ENCODE assay signal across 13 mouse cellular contexts in genomic region chr1:119253371-119253851, GRCm38 (mm10).
DNase-seq lines count a peak whose midpoint lies in the region; ATAC-seq lines count a peak whose summit lies in the region.
"Had no signal": no experiment of that assay in that cellular context is flagged by ENCODE, and none has a peak within 500 bp of the region (broad histone marks: within the 10 kb centered on the region; RNA-seq: fewer than 3 reads in every experiment).

No protein-coding gene starts in this region.

- no peak overlapping the region for H3K9ac ChIP-seq in kidney, embryonic 14.5 days (ENCODE audit: low read depth, low read length)
- no peak overlapping the region for H3K9ac ChIP-seq in lung, embryonic 15.5 days
- no peak overlapping the region for H3K9ac ChIP-seq in liver, embryonic 12.5 days
- H3K9ac ChIP-seq: hindbrain, embryonic 12.5 days had no signal

- H3K27me3 ChIP-seq in kidney, embryonic 14.5 days (ENCODE audit: control insufficient read depth, insufficient read depth, low read length): no peaks in the 10 kb centered on the region; the same call in 1 of the 2 replicates
- no peaks in the 10 kb centered on the region for H3K27me3 ChIP-seq in lung, embryonic 15.5 days
- no peaks in the 10 kb centered on the region for H3K27me3 ChIP-seq in liver, embryonic 12.5 days (replicated peaks)

- H3K4me2 ChIP-seq in kidney, embryonic 14.5 days (replicated peaks; ENCODE audit: low read depth, low read length): no peak overlapping the region
- no peak overlapping the region for H3K4me2 ChIP-seq in lung, embryonic 15.5 days
- H3K4me2 ChIP-seq in liver, embryonic 12.5 days: no peak overlapping the region
- H3K4me2 ChIP-seq: hindbrain, embryonic 12.5 days had no signal

- no peaks in the 10 kb centered on the region for H3K9me3 ChIP-seq in kidney, embryonic 14.5 days (ENCODE audit: control insufficient read depth, low read length)
- H3K9me3 ChIP-seq in lung, embryonic 15.5 days: no peaks in the 10 kb centered on the region
- no peaks in the 10 kb centered on the region for H3K9me3 ChIP-seq in liver, embryonic 12.5 days (replicated peaks)
- H3K9me3 ChIP-seq: hindbrain, embryonic 12.5 days; limb, embryonic 10.5 days had no signal

- no peaks in the 10 kb centered on the region for H3K36me3 ChIP-seq in kidney, embryonic 14.5 days (ENCODE audit: control insufficient read depth, insufficient read depth, low read length)
- H3K36me3 ChIP-seq in lung, embryonic 15.5 days: no peaks in the 10 kb centered on the region
- H3K36me3 ChIP-seq in liver, embryonic 12.5 days: no peaks in the 10 kb centered on the region
- H3K36me3 ChIP-seq: hindbrain, embryonic 12.5 days; limb, embryonic 10.5 days had no signal

- no peaks in the 10 kb centered on the region for H3K4me1 ChIP-seq in kidney, embryonic 14.5 days (ENCODE audit: control insufficient read depth, insufficient read depth, low read length)
- peaks cover 4% of the 10 kb centered on the region; the same call in 1 of the 2 replicates for H3K4me1 ChIP-seq in brown adipose tissue, adult 24 weeks (ENCODE audit: control insufficient read depth, insufficient read depth, insufficient read length, low read length)
- H3K4me1 ChIP-seq in lung, embryonic 15.5 days: 0 out of 2 replicates have a peak, but pooled peaks cover 5% of the 10 kb centered on the region
- no peaks in the 10 kb centered on the region for H3K4me1 ChIP-seq in liver, embryonic 12.5 days
- H3K4me1 ChIP-seq: limb, embryonic 10.5 days had no signal

- no peak for DNase-seq in kidney, adult 18-20 months
- peak; percentile 29 for DNase-seq in adrenal gland, adult 8-10 months
- no peak for DNase-seq in cerebellum, postnatal 10 days
- DNase-seq: cerebellum, postnatal 14 days; right cerebral cortex, postnatal 4 days had no signal

- H3K4me3 ChIP-seq in kidney, embryonic 14.5 days (ENCODE audit: low read length): no peak overlapping the region
- H3K4me3 ChIP-seq in brown adipose tissue, adult 24 weeks (ENCODE audit: insufficient read depth, low read depth, low read length): no peak overlapping the region
- no peak overlapping the region for H3K4me3 ChIP-seq in lung, embryonic 15.5 days
- no peak overlapping the region for H3K4me3 ChIP-seq in liver, embryonic 12.5 days
- H3K4me3 ChIP-seq: hindbrain, embryonic 12.5 days; limb, embryonic 10.5 days had no signal

- H3K27ac ChIP-seq in kidney, embryonic 14.5 days (ENCODE audit: low read depth, low read length): no peak overlapping the region
- peak overlapping the region; percentile 27; the same call in 1 of the 2 replicates for H3K27ac ChIP-seq in brown adipose tissue, adult 24 weeks (replicated peaks; ENCODE audit: low read depth, low read length)
- H3K27ac ChIP-seq in lung, embryonic 15.5 days: no peak overlapping the region
- H3K27ac ChIP-seq in liver, embryonic 12.5 days: no peak overlapping the region
- H3K27ac ChIP-seq: hindbrain, embryonic 12.5 days; limb, embryonic 10.5 days; stomach, postnatal 0 days had no signal

- WGBS in kidney, embryonic 14.5 days: 54% methylated on average over 7 of the region's 7 CpGs
- WGBS in lung, embryonic 15.5 days: 41% methylated on average over 7 of the region's 7 CpGs
- 67% methylated on average over 7 of the region's 7 CpGs for WGBS in liver, embryonic 12.5 days (ENCODE audit: insufficient replicate concordance)

- ATAC-seq in kidney, embryonic 14.5 days (ENCODE audit: low FRiP score, low TSS enrichment): peak; percentile 55; the same call in 1 of the 2 replicates
- ATAC-seq in lung, embryonic 15.5 days (ENCODE audit: borderline replicate concordance, extremely low read depth, low FRiP score, low TSS enrichment): peak; percentile 74; the same call in 1 of the 2 replicates
- ATAC-seq in granulocyte monocyte progenitor cell, adult 5-6 weeks (replicated peaks; ENCODE audit: poor library complexity, severe bottlenecking): no peak
- no peak for ATAC-seq in liver, embryonic 12.5 days

Comparison
In these comparisons a context has a peak if more than half of its experiments do, and no peak if none do; other contexts are left out.
1. ATAC-seq: peak in kidney, embryonic 14.5 days (single experiment) and lung, embryonic 15.5 days (single experiment); none in granulocyte monocyte progenitor cell, adult 5-6 weeks (single experiment) and liver, embryonic 12.5 days (single experiment).